ENCODE assay signal across 37 mouse cellular contexts in the genomic region with DNA sequence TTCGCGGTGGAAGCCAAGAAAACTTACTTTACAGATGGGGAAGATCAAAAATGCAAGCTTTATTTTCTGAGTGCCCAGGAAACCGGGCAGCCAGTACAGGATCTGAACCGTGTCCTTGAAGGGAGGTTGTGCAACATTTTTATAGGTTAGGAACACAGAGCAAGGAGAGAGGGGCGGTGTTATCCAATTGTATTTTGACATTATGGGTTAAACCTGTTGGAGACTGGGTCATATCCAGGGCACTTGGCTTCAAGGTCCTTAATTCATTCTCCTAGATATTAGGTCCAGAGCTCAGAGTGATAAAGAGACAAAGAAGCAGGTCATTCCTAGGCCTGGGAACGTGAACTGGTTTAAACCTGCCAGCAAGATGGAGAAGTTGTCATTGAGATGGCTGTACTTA. TPM values are rescaled to one million over a fixed set of nuclear protein-coding genes. Genes with fewer than 3 reads are reported as not detected.
"Had no signal": no experiment of that assay in that cellular context is flagged by ENCODE, and none has a peak within 500 bp of the region (broad histone marks: within the 10 kb centered on the region; RNA-seq: fewer than 3 reads in every experiment).

No protein-coding gene starts in this region.

- H3K4me3 ChIP-seq: gastrocnemius, adult 2 months; heart, adult 2 months; heart, embryonic 13.5 days; heart, embryonic 15.5 days; hindbrain, embryonic 13.5 days; hindbrain, embryonic 15.5 days; layer of hippocampus, adult 2 months; limb, embryonic 13.5 days; limb, embryonic 15.5 days; liver, embryonic 12.5 days had no signal

- H3K9ac ChIP-seq: heart, embryonic 13.5 days; heart, embryonic 15.5 days; hindbrain, embryonic 13.5 days; hindbrain, embryonic 15.5 days; limb, embryonic 13.5 days; limb, embryonic 15.5 days; liver, embryonic 12.5 days; liver, embryonic 14.5 days had no signal

- ATAC-seq: forebrain, embryonic 16.5 days; hindbrain, postnatal 0 days; liver, embryonic 12.5 days had no signal

- H3K4me2 ChIP-seq: heart, embryonic 11.5 days; heart, embryonic 13.5 days; heart, embryonic 15.5 days; hindbrain, embryonic 13.5 days; hindbrain, embryonic 15.5 days; limb, embryonic 13.5 days; limb, embryonic 15.5 days; liver, embryonic 12.5 days had no signal

- H3K36me3 ChIP-seq: heart, embryonic 13.5 days; heart, embryonic 15.5 days; hindbrain, embryonic 13.5 days; hindbrain, embryonic 15.5 days; limb, embryonic 13.5 days; limb, embryonic 15.5 days; liver, embryonic 12.5 days had no signal

- DNase-seq: gastrocnemius, adult 2 months; gastrocnemius, postnatal 10 days; gastrocnemius, postnatal 25 days; heart, adult 2 months; heart, postnatal 14 days; heart, postnatal 36 days; kidney, adult 18-20 months; kidney, postnatal 10 days; kidney, postnatal 25 days; kidney, postnatal 4 days; left cerebral cortex, postnatal 4 days had no signal

- H3K27ac ChIP-seq: gastrocnemius, adult 2 months; heart, adult 2 months; heart, embryonic 13.5 days; heart, embryonic 15.5 days; hindbrain, embryonic 13.5 days; hindbrain, embryonic 15.5 days; hindbrain, postnatal 0 days; layer of hippocampus, adult 2 months; limb, embryonic 13.5 days; limb, embryonic 15.5 days; liver, embryonic 12.5 days; liver, embryonic 14.5 days had no signal

- H3K9me3 ChIP-seq: heart, embryonic 13.5 days; heart, embryonic 15.5 days; hindbrain, embryonic 13.5 days; hindbrain, embryonic 15.5 days; limb, embryonic 13.5 days; limb, embryonic 15.5 days; liver, embryonic 12.5 days had no signal

- H3K4me1 ChIP-seq: heart, embryonic 13.5 days; heart, embryonic 15.5 days; hindbrain, embryonic 13.5 days; hindbrain, embryonic 15.5 days; limb, embryonic 13.5 days; limb, embryonic 15.5 days; liver, embryonic 12.5 days had no signal

- H3K27me3 ChIP-seq: heart, embryonic 13.5 days; heart, embryonic 15.5 days; hindbrain, embryonic 13.5 days; hindbrain, embryonic 15.5 days; limb, embryonic 13.5 days; limb, embryonic 15.5 days; liver, embryonic 12.5 days had no signal

RNA-seq across cellular contexts. Expression of a gene that starts 1.5 kb away (rescaled TPM):
- total RNA-seq: gastrocnemius, adult 2 months; gastrocnemius, postnatal 10 days; gastrocnemius, postnatal 25 days; heart, adult 2 months; heart, postnatal 14 days; heart, postnatal 36 days; hematopoietic stem cell, adult 5-6 weeks; hindbrain, postnatal 0 days; layer of hippocampus, adult 2 months; layer of hippocampus, postnatal 10 days; layer of hippocampus, postnatal 25 days; left cerebral cortex, adult 8-10 months; left cerebral cortex, postnatal 10 days; left cerebral cortex, postnatal 25 days; left cerebral cortex, postnatal 4 days had no signal
- polyA plus RNA-seq: forebrain, embryonic 16.5 days; frontal cortex, adult 2 months; gonadal fat pad, adult 2 months; heart, adult 2 months; heart, embryonic 11.5 days; heart, embryonic 13.5 days; heart, embryonic 15.5 days; heart, postnatal 0 days; hindbrain, embryonic 11.5 days; hindbrain, embryonic 13.5 days; hindbrain, embryonic 15.5 days; hindbrain, postnatal 0 days; intestine, embryonic 14.5 days; kidney, embryonic 16.5 days; limb, embryonic 11.5 days; limb, embryonic 13.5 days; limb, embryonic 15.5 days; liver, embryonic 12.5 days; liver, embryonic 14.5 days; liver, embryonic 16.5 days had no signal

RNA-seq across cellular contexts. Expression of a gene that starts 37.7 kb away (rescaled TPM):
- polyA plus RNA-seq: forebrain, embryonic 16.5 days; hindbrain, embryonic 11.5 days; hindbrain, embryonic 13.5 days; hindbrain, embryonic 15.5 days; limb, embryonic 11.5 days had no signal

RNA-seq across cellular contexts. Expression of a gene that starts 49.2 kb away (rescaled TPM):
- total RNA-seq: gastrocnemius, adult 2 months; gastrocnemius, postnatal 10 days; gastrocnemius, postnatal 25 days; heart, adult 2 months; heart, postnatal 14 days; heart, postnatal 36 days; hematopoietic stem cell, adult 5-6 weeks; hindbrain, postnatal 0 days; layer of hippocampus, adult 2 months; layer of hippocampus, postnatal 10 days; layer of hippocampus, postnatal 25 days; left cerebral cortex, adult 8-10 months; left cerebral cortex, postnatal 10 days; left cerebral cortex, postnatal 25 days; left cerebral cortex, postnatal 4 days had no signal
- polyA plus RNA-seq: forebrain, embryonic 16.5 days; frontal cortex, adult 2 months; gonadal fat pad, adult 2 months; heart, adult 2 months; heart, embryonic 11.5 days; heart, embryonic 13.5 days; heart, embryonic 15.5 days; heart, postnatal 0 days; hindbrain, embryonic 11.5 days; hindbrain, embryonic 13.5 days; hindbrain, embryonic 15.5 days; hindbrain, postnatal 0 days; intestine, embryonic 14.5 days; kidney, embryonic 16.5 days; limb, embryonic 11.5 days; limb, embryonic 13.5 days; limb, embryonic 15.5 days; liver, embryonic 12.5 days had no signal

RNA-seq across cellular contexts. Expression of a gene that starts 52.0 kb away (rescaled TPM):
- total RNA-seq: gastrocnemius, adult 2 months; gastrocnemius, postnatal 10 days; gastrocnemius, postnatal 25 days; heart, adult 2 months; heart, postnatal 36 days; hematopoietic stem cell, adult 5-6 weeks; hindbrain, postnatal 0 days; layer of hippocampus, adult 2 months; layer of hippocampus, postnatal 10 days; layer of hippocampus, postnatal 25 days; left cerebral cortex, adult 8-10 months; left cerebral cortex, postnatal 10 days; left cerebral cortex, postnatal 25 days; left cerebral cortex, postnatal 4 days had no signal
- polyA plus RNA-seq: forebrain, embryonic 16.5 days; frontal cortex, adult 2 months; heart, embryonic 11.5 days; heart, embryonic 13.5 days; heart, embryonic 15.5 days; heart, postnatal 0 days; hindbrain, embryonic 11.5 days; hindbrain, embryonic 13.5 days; hindbrain, embryonic 15.5 days; hindbrain, postnatal 0 days; intestine, embryonic 14.5 days; kidney, embryonic 16.5 days; limb, embryonic 11.5 days; liver, embryonic 12.5 days; liver, embryonic 14.5 days; liver, embryonic 16.5 days had no signal
